Mouse (Mus musculus) lung, embryonic 14.5 days (tissue): ENCODE data around the gene Lypd6b. TPM values are rescaled to one million over a fixed set of nuclear protein-coding genes. Genes with fewer than 3 reads are reported as not detected.

ENCODE experiments used
- ATAC-seq: fragments of 200-750 bp; cut with Nextera tagmentation; 2 replicates; pipeline ENCODE4 v1.8.0; 2017; ENCODE audit warnings: mild to moderate bottlenecking, moderate TSS enrichment, moderate library complexity; ENCODE audit not compliant: insufficient read depth
- DNase-seq: peaks from one replicate; pipeline ENCODE4 v3.0.0-alpha.2; 2015
- H3K27ac ChIP-seq: fragments of 300-500 bp; sonication (generic); 2 replicates; pipeline ENCODE4 v1.5.1; 2014; ENCODE audit warnings: low read depth, mild to moderate bottlenecking, moderate library complexity
- H3K27me3 ChIP-seq: fragments of 300-500 bp; sonication (generic); 2 replicates; pipeline ENCODE4 v1.6.1; 2014; ENCODE audit warnings: low read length, control low read depth; ENCODE audit not compliant: insufficient read depth
- H3K36me3 ChIP-seq: fragments of 300-500 bp; sonication (generic); 2 replicates; pipeline ENCODE4 v1.6.1; 2014; ENCODE audit warnings: control low read depth; ENCODE audit not compliant: insufficient read depth
- H3K4me1 ChIP-seq: fragments of 300-500 bp; sonication (generic); 2 replicates; pipeline ENCODE4 v1.6.1; 2014; ENCODE audit warnings: antibody characterized with exemption, control low read depth; ENCODE audit not compliant: insufficient read depth
- H3K4me2 ChIP-seq: fragments of 300-500 bp; sonication (generic); 2 replicates; pipeline ENCODE4 v1.6.1; 2014; ENCODE audit warnings: mild to moderate bottlenecking
- H3K4me3 ChIP-seq: fragments of 300-500 bp; sonication (generic); 2 replicates; pipeline ENCODE4 v1.5.1; 2014; ENCODE audit warnings: low read depth, low read length
- H3K9ac ChIP-seq: fragments of 300-500 bp; sonication (generic); 2 replicates; pipeline ENCODE4 v1.6.1; 2014
- H3K9me3 ChIP-seq: fragments of 300-500 bp; sonication (generic); 2 replicates; pipeline ENCODE4 v1.6.1; 2016; ENCODE audit warnings: low read depth, low read length, control low read depth
- CTCF ChIP-seq: IDR thresholded peaks from 2 replicates; pipeline ENCODE4 v1.5.1; 2016; ENCODE audit warnings: antibody characterized with exemption, low read depth
- WGBS: fragments of 180-500 bp; shearing (Covaris S2); extraction: QIAGEN DNeasy Blood & Tissue Kit; methylation state at CpG from one replicate; pipeline ENCODE4 v1.1.7; 2014; 5-methylcytosine and 5-hydroxymethylcytosine counted together
- polyA plus RNA-seq: library from polyadenylated mRNA; unstranded; fragments of >200 nt; fragmentation: Nextera tagmentation; extraction: Ambion mirVana; gene quantifications from 2 replicates; pipeline ENCODE4 v1.2.1, GENCODE M21; 2014

The Lypd6b gene
- polyA plus RNA-seq, 1 experiment from 2014 or later, result 1.2 TPM

DNA sequence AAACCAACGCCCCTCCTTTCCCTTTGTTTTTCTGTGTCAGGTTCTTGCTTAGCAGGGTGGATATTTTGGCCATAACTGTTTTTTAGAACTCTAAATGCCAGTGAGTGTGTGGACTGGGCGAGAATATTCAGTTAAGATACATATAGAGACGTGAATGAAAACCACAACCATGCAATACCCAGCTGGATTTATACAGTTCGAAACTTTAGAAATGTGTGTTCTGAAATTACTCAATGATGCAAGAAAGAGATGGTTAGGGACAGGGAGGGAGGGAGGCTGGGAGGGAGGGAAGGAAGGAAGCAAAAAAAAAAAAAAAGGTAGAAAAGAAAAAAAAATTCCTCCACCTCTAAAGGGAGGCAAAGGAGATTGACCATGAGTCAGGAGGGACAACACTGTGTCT is 98.7 kb downstream of the Lypd6b start:
- no peaks in the 10 kb centered on the region for H3K9me3 ChIP-seq
- no peak for ATAC-seq
- no peak overlapping the region for H3K4me3 ChIP-seq
- DNase-seq, result no peak
- no peak overlapping the region for H3K9ac ChIP-seq
- H3K36me3 ChIP-seq, result no peaks in the 10 kb centered on the region
- no peak for TF ChIP-seq CTCF
- no peaks in the 10 kb centered on the region for H3K27me3 ChIP-seq
- H3K4me2 ChIP-seq, result no peak overlapping the region
- H3K27ac ChIP-seq, result no peak overlapping the region
- peaks cover 3% of the 10 kb centered on the region; the same call in 1 of the 2 replicates for H3K4me1 ChIP-seq
- 75% methylated on average over 4 of the region's 4 CpGs for WGBS

DNA sequence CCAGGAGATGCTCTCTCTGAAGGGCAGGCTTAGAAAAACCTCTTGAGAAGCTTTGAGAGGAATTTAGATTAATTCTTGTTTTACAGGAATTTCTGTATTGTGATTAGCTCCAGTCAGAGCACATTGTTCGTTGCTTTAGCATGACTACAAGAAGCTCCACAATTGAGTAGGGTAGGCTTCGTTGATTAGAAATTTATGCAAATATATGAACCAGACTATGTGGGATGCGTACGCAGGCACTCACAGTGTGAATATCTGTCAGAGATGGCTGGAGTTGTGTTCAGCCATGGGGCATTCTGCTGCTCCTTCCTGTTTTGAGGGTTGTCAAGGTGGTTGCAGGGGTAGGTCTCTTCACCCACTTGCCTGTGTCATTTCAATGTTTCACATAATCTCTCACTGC is 100.9 kb downstream of the Lypd6b start:
- H3K27me3 ChIP-seq, result no peaks in the 10 kb centered on the region
- ATAC-seq (no peak), DNase-seq (no peak)
- no peaks in the 10 kb centered on the region for H3K9me3 ChIP-seq
- no peak overlapping the region for H3K27ac ChIP-seq
- no peak overlapping the region for H3K9ac ChIP-seq
- H3K4me1 ChIP-seq, result peaks cover 3% of the 10 kb centered on the region; the same call in 1 of the 2 replicates
- no peaks in the 10 kb centered on the region for H3K36me3 ChIP-seq
- WGBS, result 74% methylated on average over 4 of the region's 4 CpGs
- H3K4me2 ChIP-seq, result no peak overlapping the region
- no peak overlapping the region for H3K4me3 ChIP-seq
- no peak for TF ChIP-seq CTCF

DNA sequence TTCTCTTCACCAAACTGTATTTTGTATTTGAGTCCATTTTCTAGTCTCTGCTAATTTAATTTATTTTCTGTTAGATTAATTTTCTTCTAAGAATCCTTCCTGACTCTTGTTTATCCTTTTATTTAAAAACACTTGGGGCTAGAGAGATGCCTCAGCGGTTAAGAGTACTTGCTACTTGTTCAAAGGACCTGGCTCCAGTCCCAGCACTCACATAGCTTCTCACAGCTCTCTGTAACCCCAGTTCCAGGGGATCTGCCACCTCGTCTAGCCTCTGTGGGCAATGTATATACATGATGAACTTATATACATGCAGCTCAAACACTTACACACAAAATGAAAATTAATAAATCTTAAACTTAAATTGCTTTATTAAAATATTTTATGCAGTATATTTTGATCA is 103.2 kb downstream of the Lypd6b start:
- Histone ChIP-seq H3K9me3 (no peaks in the 10 kb centered on the region), H3K4me3 (no peak overlapping the region), H3K27ac (no peak overlapping the region), H3K9ac (no peak overlapping the region), H3K36me3 (no peaks in the 10 kb centered on the region), H3K27me3 (no peaks in the 10 kb centered on the region), H3K4me1 (peaks cover 3% of the 10 kb centered on the region; the same call in 1 of the 2 replicates), H3K4me2 (no peak overlapping the region)
- peak; percentile 61 for DNase-seq
- 19% methylated on average over 2 of the region's 2 CpGs for WGBS
- no peak for TF ChIP-seq CTCF
- no peak for ATAC-seq

DNA sequence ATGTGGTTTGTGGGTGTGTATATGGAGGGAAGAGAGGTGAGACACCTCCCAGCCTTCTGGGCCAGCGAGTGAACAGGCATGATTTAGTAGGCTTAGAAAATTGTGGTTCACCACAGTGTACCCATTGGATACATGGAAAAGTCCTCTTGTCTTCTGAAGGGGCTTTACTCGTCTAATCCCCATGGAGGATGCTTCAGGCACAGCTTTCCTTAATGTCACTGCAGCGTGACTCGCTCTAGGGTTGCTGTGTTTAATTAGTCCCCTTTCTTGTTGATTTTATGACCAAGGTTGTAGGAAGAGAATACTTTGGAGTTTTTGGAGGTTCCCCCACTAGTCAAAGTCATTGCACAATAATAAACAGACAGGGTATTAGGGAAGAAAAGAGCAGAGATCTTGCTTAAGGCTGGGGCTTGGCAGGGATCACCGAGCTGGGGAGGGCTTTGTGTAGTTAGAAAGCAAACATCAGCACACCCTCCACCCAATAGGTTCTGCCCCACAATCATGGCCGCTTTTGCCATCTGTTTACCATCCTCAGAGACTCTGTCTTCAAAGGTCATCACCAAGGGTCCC is 122.4 kb downstream of the Lypd6b start:
- H3K4me3 ChIP-seq, result no peak overlapping the region
- no peaks in the 10 kb centered on the region for H3K27me3 ChIP-seq
- no peak overlapping the region for H3K4me2 ChIP-seq
- no peak for TF ChIP-seq CTCF
- H3K9me3 ChIP-seq, result no peaks in the 10 kb centered on the region
- no peaks in the 10 kb centered on the region for H3K4me1 ChIP-seq
- H3K9ac ChIP-seq, result no peak overlapping the region
- H3K27ac ChIP-seq, result no peak overlapping the region
- no peaks in the 10 kb centered on the region for H3K36me3 ChIP-seq
- 66% methylated on average over 6 of the region's 6 CpGs for WGBS
- no peak for ATAC-seq
- DNase-seq, result no peak

DNA sequence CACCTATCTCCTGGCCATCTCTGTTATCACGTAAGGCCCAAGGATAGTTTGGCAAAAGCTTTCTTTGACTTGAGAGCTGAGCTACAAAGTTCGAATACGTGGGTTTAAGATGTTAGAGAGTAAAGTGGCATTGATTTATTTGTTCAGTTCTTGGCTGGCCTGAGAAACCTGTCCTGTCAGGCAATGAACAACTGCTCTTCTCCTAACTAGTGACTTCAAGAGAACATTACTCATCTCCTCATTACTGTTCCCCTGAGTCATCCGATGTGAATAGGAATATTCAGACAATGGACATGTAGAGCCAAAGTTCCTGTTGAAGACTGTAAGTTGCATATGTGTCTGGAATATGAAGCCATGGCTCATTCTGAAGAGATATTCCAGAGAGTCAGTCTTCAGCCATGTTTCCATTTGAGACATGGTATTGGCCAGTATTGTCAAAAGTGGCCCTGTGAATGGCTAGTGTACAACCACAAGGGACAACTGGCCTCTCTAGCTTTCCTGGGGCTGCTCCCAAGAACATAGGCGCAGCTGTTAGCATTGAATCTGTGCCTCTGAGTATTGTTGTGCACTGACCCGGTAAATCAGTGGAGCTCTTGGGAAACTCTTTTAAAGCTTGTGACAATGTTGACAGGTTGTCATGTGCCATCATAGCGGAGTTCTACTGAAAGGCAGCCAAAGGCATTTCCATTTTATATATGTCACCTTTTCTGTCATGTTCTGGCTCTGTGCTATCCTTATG is 124.0 kb downstream of the Lypd6b start:
- H3K27ac ChIP-seq, result no peak overlapping the region
- no peak overlapping the region for H3K4me2 ChIP-seq
- H3K4me3 ChIP-seq, result no peak overlapping the region
- no peak overlapping the region for H3K9ac ChIP-seq
- DNase-seq (no peak), ATAC-seq (no peak)
- 68% methylated on average over 7 of the region's 7 CpGs for WGBS
- no peaks in the 10 kb centered on the region for H3K4me1 ChIP-seq
- no peaks in the 10 kb centered on the region for H3K36me3 ChIP-seq
- H3K27me3 ChIP-seq, result no peaks in the 10 kb centered on the region
- no peak for TF ChIP-seq CTCF
- H3K9me3 ChIP-seq, result no peaks in the 10 kb centered on the region

DNA sequence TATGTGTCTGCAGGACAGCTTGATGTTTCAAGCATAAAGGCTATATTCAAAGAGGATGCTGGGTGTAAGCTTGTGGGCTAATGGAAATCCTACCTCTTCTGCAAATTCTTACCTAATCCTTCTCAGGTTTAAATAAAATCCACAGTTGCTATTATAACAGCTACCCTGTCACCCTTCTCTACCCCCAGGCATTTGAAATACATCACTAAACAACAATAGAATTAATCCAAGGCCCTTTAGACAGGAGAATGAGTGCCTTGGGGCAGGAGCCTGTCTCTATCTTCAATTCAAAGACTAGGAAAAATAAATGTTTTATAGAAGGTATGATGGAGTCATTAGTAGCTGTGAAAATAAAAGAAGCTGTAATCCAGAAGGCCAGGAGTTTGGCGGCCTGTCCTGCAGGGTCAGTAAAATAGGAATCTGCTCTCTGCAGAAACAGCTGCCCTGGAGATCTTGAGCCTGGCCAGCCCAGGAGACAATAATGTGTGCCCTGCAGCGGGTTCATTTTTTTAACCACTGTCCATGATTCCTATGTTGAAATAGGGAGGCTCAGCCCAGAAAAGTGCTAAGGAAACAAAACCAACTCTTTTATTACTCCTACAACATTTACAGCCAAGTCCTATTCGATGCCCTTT is 124.9 kb downstream of the Lypd6b start:
- no peaks in the 10 kb centered on the region for H3K27me3 ChIP-seq
- H3K27ac ChIP-seq, result no peak overlapping the region
- no peak overlapping the region for H3K4me2 ChIP-seq
- no peaks in the 10 kb centered on the region for H3K9me3 ChIP-seq
- no peak overlapping the region for H3K4me3 ChIP-seq
- no peak for DNase-seq
- no peaks in the 10 kb centered on the region for H3K4me1 ChIP-seq
- no peaks in the 10 kb centered on the region for H3K36me3 ChIP-seq
- ATAC-seq, result no peak
- TF ChIP-seq CTCF, result no peak
- WGBS, result 89% methylated on average over 3 of the region's 3 CpGs
- H3K9ac ChIP-seq, result no peak overlapping the region

DNA sequence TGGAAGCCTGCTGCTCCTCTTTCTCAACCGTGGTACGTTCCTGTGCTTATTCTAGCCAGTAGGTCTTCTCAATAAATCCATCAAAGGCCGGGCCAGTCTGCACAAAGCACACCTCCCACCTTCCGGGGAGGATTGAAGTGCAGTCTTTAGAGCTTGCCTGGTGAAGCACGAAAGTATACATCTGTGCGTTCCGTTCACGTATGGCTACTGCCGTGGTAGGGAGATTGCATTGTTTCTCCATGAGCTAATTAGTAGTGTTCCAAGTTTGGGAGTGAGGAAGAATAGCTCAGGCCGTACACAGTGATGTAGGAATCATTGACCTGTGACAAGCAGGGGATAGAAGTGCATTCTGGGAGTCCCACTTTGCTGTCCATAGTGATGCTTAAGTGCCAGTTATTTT is 130.0 kb downstream of the Lypd6b start:
- H3K9me3 ChIP-seq, result no peaks in the 10 kb centered on the region
- DNase-seq, result no peak
- 58% methylated on average over 10 of the region's 10 CpGs for WGBS
- no peaks in the 10 kb centered on the region for H3K36me3 ChIP-seq
- H3K4me2 ChIP-seq, result no peak overlapping the region
- H3K27ac ChIP-seq, result no peak overlapping the region
- no peak for ATAC-seq
- no peak for TF ChIP-seq CTCF
- H3K4me1 ChIP-seq, result no peaks in the 10 kb centered on the region
- H3K4me3 ChIP-seq, result no peak overlapping the region
- no peak overlapping the region for H3K9ac ChIP-seq
- H3K27me3 ChIP-seq, result no peaks in the 10 kb centered on the region
